Mouse (Mus musculus): ENCODE measurements around the gene Lrrfip2. TPM values are rescaled to one million over a fixed set of nuclear protein-coding genes. Genes with fewer than 3 reads are reported as not detected.
A peak's percentile ranks its signal among the peaks of the same experiment; 100 is the strongest.

Lrrfip2 gene
- polyA plus RNA-seq, 1 experiment from 2014 or later, result 37.8 TPM

- WGBS, result 91% methylated on average over 3 of the region's 3 CpGs
- H3K4me2 ChIP-seq (replicated peaks; ENCODE audit: low read depth, low read length), result no peak overlapping the region
- no peaks in the 10 kb centered on the region for H3K27me3 ChIP-seq (ENCODE audit: control insufficient read depth, insufficient read depth, low read length)
- no peak for ATAC-seq (ENCODE audit: low FRiP score, low TSS enrichment)
- no peaks in the 10 kb centered on the region; the same call in 1 of the 2 replicates for H3K36me3 ChIP-seq (ENCODE audit: control insufficient read depth, insufficient read depth, low read length)
- H3K4me3 ChIP-seq (ENCODE audit: low read length), result no peak overlapping the region
- no peaks in the 10 kb centered on the region for H3K9me3 ChIP-seq (ENCODE audit: control insufficient read depth, low read length)
- H3K4me1 ChIP-seq (ENCODE audit: control insufficient read depth, insufficient read depth, low read length), result no peaks in the 10 kb centered on the region
- no peak overlapping the region for H3K9ac ChIP-seq (ENCODE audit: low read depth, low read length)
- H3K27ac ChIP-seq (ENCODE audit: low read depth, low read length), result no peak overlapping the region
These were observed 79.7 kb downstream of the Lrrfip2 start for GRCm38 (mm10) chr9:111197116-111197515.

- H3K4me1 ChIP-seq (ENCODE audit: control insufficient read depth, insufficient read depth, low read length), result no peaks in the 10 kb centered on the region
- no peak overlapping the region for H3K27ac ChIP-seq (ENCODE audit: low read depth, low read length)
- H3K27me3 ChIP-seq (ENCODE audit: control insufficient read depth, insufficient read depth, low read length), result no peaks in the 10 kb centered on the region
- no peak overlapping the region for H3K4me2 ChIP-seq (replicated peaks; ENCODE audit: low read depth, low read length)
- H3K9me3 ChIP-seq (ENCODE audit: control insufficient read depth, low read length), result no peaks in the 10 kb centered on the region
- WGBS, result 93% methylated on average over 4 of the region's 4 CpGs
- H3K36me3 ChIP-seq (ENCODE audit: control insufficient read depth, insufficient read depth, low read length), result no peaks in the 10 kb centered on the region; the same call in 1 of the 2 replicates
- no peak overlapping the region for H3K4me3 ChIP-seq (ENCODE audit: low read length)
- no peak overlapping the region for H3K9ac ChIP-seq (ENCODE audit: low read depth, low read length)
- no peak for ATAC-seq (ENCODE audit: low FRiP score, low TSS enrichment)
These were observed 80.3 kb downstream of the Lrrfip2 start for GRCm38 (mm10) chr9:111197712-111198111.

GRCm38 (mm10) chr9:111198332-111198731 is 80.9 kb downstream of the Lrrfip2 start:
- Histone ChIP-seq H3K9me3 (ENCODE audit: control insufficient read depth, low read length) (no peaks in the 10 kb centered on the region), H3K4me2 (replicated peaks; ENCODE audit: low read depth, low read length) (no peak overlapping the region), H3K4me3 (ENCODE audit: low read length) (no peak overlapping the region), H3K27ac (ENCODE audit: low read depth, low read length) (no peak overlapping the region), H3K4me1 (ENCODE audit: control insufficient read depth, insufficient read depth, low read length) (no peaks in the 10 kb centered on the region), H3K36me3 (ENCODE audit: control insufficient read depth, insufficient read depth, low read length) (no peaks in the 10 kb centered on the region; the same call in 1 of the 2 replicates), H3K9ac (ENCODE audit: low read depth, low read length) (no peak overlapping the region), H3K27me3 (ENCODE audit: control insufficient read depth, insufficient read depth, low read length) (no peaks in the 10 kb centered on the region)
- WGBS, result 76% methylated on average over 1 of the region's 1 CpGs
- ATAC-seq (ENCODE audit: low FRiP score, low TSS enrichment), result no peak

GRCm38 (mm10) chr9:111200208-111200607 is 82.8 kb downstream of the Lrrfip2 start:
- H3K4me3 ChIP-seq (ENCODE audit: low read length), result no peak overlapping the region
- H3K9ac ChIP-seq (ENCODE audit: low read depth, low read length), result no peak overlapping the region
- H3K4me2 ChIP-seq (replicated peaks; ENCODE audit: low read depth, low read length), result no peak overlapping the region
- ATAC-seq (ENCODE audit: low FRiP score, low TSS enrichment), result no peak
- H3K27ac ChIP-seq (ENCODE audit: low read depth, low read length), result no peak overlapping the region
- H3K36me3 ChIP-seq (ENCODE audit: control insufficient read depth, insufficient read depth, low read length), result no peaks in the 10 kb centered on the region; the same call in 1 of the 2 replicates
- no peaks in the 10 kb centered on the region for H3K9me3 ChIP-seq (ENCODE audit: control insufficient read depth, low read length)
- H3K27me3 ChIP-seq (ENCODE audit: control insufficient read depth, insufficient read depth, low read length), result no peaks in the 10 kb centered on the region
- H3K4me1 ChIP-seq (ENCODE audit: control insufficient read depth, insufficient read depth, low read length), result peaks cover 4% of the 10 kb centered on the region; the same call in 1 of the 2 replicates

- Histone ChIP-seq H3K27ac (ENCODE audit: low read depth, low read length) (peak overlapping the region; percentile 2; the same call in 1 of the 2 replicates), H3K4me3 (ENCODE audit: low read length) (no peak overlapping the region), H3K27me3 (ENCODE audit: control insufficient read depth, insufficient read depth, low read length) (no peaks in the 10 kb centered on the region), H3K9ac (ENCODE audit: low read depth, low read length) (no peak overlapping the region), H3K4me2 (replicated peaks; ENCODE audit: low read depth, low read length) (no peak overlapping the region), H3K4me1 (ENCODE audit: control insufficient read depth, insufficient read depth, low read length) (peaks cover 8% of the 10 kb centered on the region), H3K9me3 (ENCODE audit: control insufficient read depth, low read length) (no peaks in the 10 kb centered on the region), H3K36me3 (ENCODE audit: control insufficient read depth, insufficient read depth, low read length) (peaks cover 6% of the 10 kb centered on the region; the same call in 1 of the 2 replicates)
- 48% methylated on average over 9 of the region's 9 CpGs for WGBS
- ATAC-seq (ENCODE audit: low FRiP score, low TSS enrichment), result no peak; the same call in 1 of the 2 replicates
These were observed 87.4 kb downstream of the Lrrfip2 start for GRCm38 (mm10) chr9:111204601-111205375.

GRCm38 (mm10) chr9:111207683-111208082 is 90.3 kb downstream of the Lrrfip2 start:
- Histone ChIP-seq H3K4me3 (ENCODE audit: low read length) (no peak overlapping the region), H3K9me3 (ENCODE audit: control insufficient read depth, low read length) (no peaks in the 10 kb centered on the region), H3K27me3 (ENCODE audit: control insufficient read depth, insufficient read depth, low read length) (no peaks in the 10 kb centered on the region), H3K27ac (ENCODE audit: low read depth, low read length) (no peak overlapping the region), H3K9ac (ENCODE audit: low read depth, low read length) (no peak overlapping the region), H3K36me3 (ENCODE audit: control insufficient read depth, insufficient read depth, low read length) (peaks cover 6% of the 10 kb centered on the region; the same call in 1 of the 2 replicates), H3K4me2 (replicated peaks; ENCODE audit: low read depth, low read length) (no peak overlapping the region), H3K4me1 (ENCODE audit: control insufficient read depth, insufficient read depth, low read length) (peaks cover 8% of the 10 kb centered on the region)
- WGBS, result 48% methylated on average over 3 of the region's 3 CpGs
- no peak for ATAC-seq (ENCODE audit: low FRiP score, low TSS enrichment)

GRCm38 (mm10) chr9:111208185-111208584 is 90.8 kb downstream of the Lrrfip2 start:
- Histone ChIP-seq H3K9ac (ENCODE audit: low read depth, low read length) (no peak overlapping the region), H3K4me1 (ENCODE audit: control insufficient read depth, insufficient read depth, low read length) (peaks cover 8% of the 10 kb centered on the region), H3K36me3 (ENCODE audit: control insufficient read depth, insufficient read depth, low read length) (peaks cover 6% of the 10 kb centered on the region; the same call in 1 of the 2 replicates), H3K9me3 (ENCODE audit: control insufficient read depth, low read length) (no peaks in the 10 kb centered on the region), H3K4me3 (ENCODE audit: low read length) (no peak overlapping the region), H3K4me2 (replicated peaks; ENCODE audit: low read depth, low read length) (no peak overlapping the region), H3K27me3 (ENCODE audit: control insufficient read depth, insufficient read depth, low read length) (no peaks in the 10 kb centered on the region), H3K27ac (ENCODE audit: low read depth, low read length) (no peak overlapping the region)
- 96% methylated on average over 3 of the region's 3 CpGs for WGBS
- no peak for ATAC-seq (ENCODE audit: low FRiP score, low TSS enrichment)

- H3K9me3 ChIP-seq (ENCODE audit: control insufficient read depth, low read length), result no peaks in the 10 kb centered on the region
These were observed 91.8 kb downstream of the Lrrfip2 start for GRCm38 (mm10) chr9:111209158-111209699.

GRCm38 (mm10) chr9:111210412-111210811 is 93.0 kb downstream of the Lrrfip2 start:
- no peak for ATAC-seq (ENCODE audit: low FRiP score, low TSS enrichment)
- Histone ChIP-seq H3K9me3 (ENCODE audit: control insufficient read depth, low read length) (no peaks in the 10 kb centered on the region), H3K27me3 (ENCODE audit: control insufficient read depth, insufficient read depth, low read length) (no peaks in the 10 kb centered on the region), H3K4me2 (replicated peaks; ENCODE audit: low read depth, low read length) (no peak overlapping the region), H3K27ac (ENCODE audit: low read depth, low read length) (no peak overlapping the region), H3K4me1 (ENCODE audit: control insufficient read depth, insufficient read depth, low read length) (peaks cover 2% of the 10 kb centered on the region; the same call in 1 of the 2 replicates), H3K9ac (ENCODE audit: low read depth, low read length) (no peak overlapping the region), H3K4me3 (ENCODE audit: low read length) (no peak overlapping the region), H3K36me3 (ENCODE audit: control insufficient read depth, insufficient read depth, low read length) (peaks cover 5% of the 10 kb centered on the region; the same call in 1 of the 2 replicates)
- whole genome bisulfite sequencing, result 80% methylated on average over 4 of the region's 4 CpGs

More at GRCm38 (mm10) chr9:111209158-111209699, 91.8 kb downstream of the Lrrfip2 start:
- Histone ChIP-seq H3K27me3 (ENCODE audit: control insufficient read depth, insufficient read depth, low read length) (no peaks in the 10 kb centered on the region), H3K27ac (ENCODE audit: low read depth, low read length) (no peak overlapping the region), H3K36me3 (ENCODE audit: control insufficient read depth, insufficient read depth, low read length) (peaks cover 6% of the 10 kb centered on the region; the same call in 1 of the 2 replicates), H3K4me1 (ENCODE audit: control insufficient read depth, insufficient read depth, low read length) (peaks cover 8% of the 10 kb centered on the region), H3K4me2 (replicated peaks; ENCODE audit: low read depth, low read length) (no peak overlapping the region), H3K9ac (ENCODE audit: low read depth, low read length) (no peak overlapping the region), H3K4me3 (ENCODE audit: low read length) (no peak overlapping the region)
- ATAC-seq (ENCODE audit: low FRiP score, low TSS enrichment), result no peak; the same call in 1 of the 2 replicates
- WGBS, result 89% methylated on average over 7 of the region's 7 CpGs

Measured in kidney, embryonic 14.5 days (tissue).